Mouse (Mus musculus) stomach, embryonic 16.5 days (tissue): Measurements from ENCODE around the gene Tfrc. TPM values are rescaled to one million over a fixed set of nuclear protein-coding genes. Genes with fewer than 3 reads are reported as not detected.

Experiments used
- ATAC-seq: fragments of 200-750 bp; cut with Nextera tagmentation; 2 replicates; pipeline ENCODE4 v1.8.0; 2017; ENCODE audit warnings: moderate number of reproducible peaks, moderate TSS enrichment; ENCODE audit not compliant: insufficient read depth, low FRiP score
- H3K27ac ChIP-seq: fragments of 300-500 bp; sonication (generic); 2 replicates; pipeline ENCODE4 v1.5.1; 2014; ENCODE audit warnings: low read length
- H3K27me3 ChIP-seq: fragments of 300-500 bp; sonication (generic); 2 replicates; pipeline ENCODE4 v1.6.1; 2014; ENCODE audit warnings: low read length, control low read depth, mixed read lengths; ENCODE audit not compliant: control insufficient read depth, insufficient read depth
- H3K36me3 ChIP-seq: fragments of 300-500 bp; sonication (generic); 2 replicates; pipeline ENCODE4 v1.6.1; 2014; ENCODE audit warnings: low read length; ENCODE audit not compliant: control insufficient read depth, insufficient read depth
- H3K4me1 ChIP-seq: fragments of 300-500 bp; sonication (generic); 2 replicates; pipeline ENCODE4 v1.6.1; 2014; ENCODE audit warnings: low read length, control low read depth, mixed read lengths; ENCODE audit not compliant: control insufficient read depth, insufficient read depth
- H3K4me2 ChIP-seq: fragments of 300-500 bp; sonication (generic); 2 replicates; pipeline ENCODE4 v1.6.1; 2014; ENCODE audit warnings: low read depth, low read length, mixed read lengths
- H3K4me3 ChIP-seq: fragments of 300-500 bp; sonication (generic); replicated peaks from 2 replicates; pipeline ENCODE4 v1.5.1; 2014; ENCODE audit warnings: mild to moderate bottlenecking, low read length
- H3K9ac ChIP-seq: fragments of 300-500 bp; sonication (generic); 2 replicates; pipeline ENCODE4 v1.6.1; 2014; ENCODE audit warnings: low read length
- H3K9me3 ChIP-seq: fragments of 300-500 bp; sonication (generic); replicated peaks from 2 replicates; pipeline ENCODE4 v1.6.1; 2016; ENCODE audit warnings: low read length, control low read depth; ENCODE audit not compliant: control insufficient read depth
- WGBS: fragments of 180-500 bp; shearing (Covaris S2); extraction: QIAGEN DNeasy Blood & Tissue Kit; methylation state at CpG from one replicate; pipeline ENCODE4 v1.1.7; 2014; 5-methylcytosine and 5-hydroxymethylcytosine counted together
- polyA plus RNA-seq: library from polyadenylated mRNA; unstranded; fragments of >200 nt; fragmentation: Nextera tagmentation; extraction: Ambion mirVana; gene quantifications from 2 replicates; pipeline ENCODE4 v1.2.1, GENCODE M21; 2015

Tfrc gene
- polyA plus RNA-seq, 1 experiment from 2014 or later, result 68.3 TPM

- H3K36me3 ChIP-seq, result peaks cover 8% of the 10 kb centered on the region; the same call in 1 of the 2 replicates
- no peak overlapping the region for H3K4me3 ChIP-seq
- no peaks in the 10 kb centered on the region for H3K9me3 ChIP-seq
- no peaks in the 10 kb centered on the region for H3K27me3 ChIP-seq
- no peak overlapping the region for H3K4me2 ChIP-seq
- 69% methylated on average over 4 of the region's 4 CpGs for WGBS
- H3K9ac ChIP-seq, result no peak overlapping the region
- H3K27ac ChIP-seq, result no peak overlapping the region
- H3K4me1 ChIP-seq, result peaks cover 40% of the 10 kb centered on the region
- ATAC-seq, result no peak
These were observed 59.8 kb downstream of the Tfrc start for GRCm38 (mm10) chr16:32668472-32668871.

DNA sequence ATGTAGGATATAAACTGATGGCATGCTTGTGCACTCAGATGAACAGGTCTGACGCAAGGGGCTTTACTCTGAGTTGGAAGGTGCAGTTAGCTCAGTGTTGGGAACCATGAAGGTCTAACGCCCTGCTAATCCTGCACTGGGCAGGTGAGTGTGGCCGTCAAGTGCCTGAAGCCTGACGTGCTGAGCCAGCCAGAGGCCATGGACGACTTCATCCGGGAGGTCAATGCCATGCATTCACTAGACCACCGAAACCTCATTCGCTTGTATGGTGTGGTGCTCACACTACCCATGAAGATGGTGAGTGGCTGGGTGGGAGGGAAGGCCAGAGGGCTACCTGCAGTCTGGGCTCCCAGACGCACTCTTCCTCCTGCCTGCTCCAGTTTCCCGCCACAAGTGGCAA, 60.5 kb downstream of the Tfrc start:
- no peak overlapping the region for H3K4me2 ChIP-seq
- H3K36me3 ChIP-seq, result peaks cover 8% of the 10 kb centered on the region; the same call in 1 of the 2 replicates
- H3K27me3 ChIP-seq, result no peaks in the 10 kb centered on the region
- H3K27ac ChIP-seq, result no peak overlapping the region
- 89% methylated on average over 10 of the region's 10 CpGs for WGBS
- H3K9ac ChIP-seq, result no peak overlapping the region
- H3K4me1 ChIP-seq, result peaks cover 40% of the 10 kb centered on the region
- no peaks in the 10 kb centered on the region for H3K9me3 ChIP-seq
- no peak for ATAC-seq
- H3K4me3 ChIP-seq, result no peak overlapping the region

DNA sequence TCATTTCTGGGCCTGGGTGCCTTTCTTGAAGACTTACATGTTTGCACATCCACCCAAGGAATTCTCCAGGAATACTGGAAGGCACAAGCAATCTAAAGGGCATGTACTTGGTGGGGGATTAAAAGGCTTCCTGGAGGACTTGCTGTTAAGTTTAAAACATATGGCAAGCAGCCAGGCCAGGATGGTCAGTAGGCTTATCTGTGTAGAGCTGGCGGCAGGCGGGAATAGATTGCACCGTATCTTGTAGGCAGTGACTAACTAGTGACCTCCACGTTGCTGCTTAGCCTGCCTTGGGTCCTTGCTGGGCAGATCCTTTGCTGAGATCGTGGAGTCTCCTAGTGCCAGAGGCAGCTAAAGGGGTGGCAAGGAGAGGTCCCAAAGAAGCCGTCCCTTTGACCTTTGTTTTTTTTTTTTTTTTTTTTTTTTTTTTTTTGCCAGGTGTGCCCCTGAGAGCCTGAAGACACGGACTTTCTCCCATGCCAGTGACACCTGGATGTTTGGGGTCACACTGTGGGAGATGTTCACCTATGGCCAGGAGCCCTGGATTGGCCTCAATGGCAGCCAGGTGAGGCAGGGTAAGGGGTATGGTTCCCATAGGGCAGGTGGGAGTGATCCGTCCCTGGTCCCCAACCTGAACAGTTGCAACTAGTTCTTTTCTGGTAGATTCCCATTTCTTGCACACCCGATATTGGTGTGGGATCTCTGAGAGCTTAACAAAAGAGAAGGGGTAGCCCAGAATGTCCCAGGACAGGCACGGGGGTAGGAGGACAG, 61.8 kb downstream of the Tfrc start:
- Histone ChIP-seq H3K4me3 (no peak overlapping the region), H3K27ac (0 out of 2 replicates have a peak overlapping the region, but pooled peaks have one; percentile 8), H3K36me3 (peaks cover 9% of the 10 kb centered on the region), H3K4me1 (peaks cover 42% of the 10 kb centered on the region), H3K27me3 (no peaks in the 10 kb centered on the region), H3K4me2 (no peak overlapping the region), H3K9ac (no peak overlapping the region), H3K9me3 (no peaks in the 10 kb centered on the region)
- no peak for ATAC-seq
- 77% methylated on average over 10 of the region's 10 CpGs for WGBS

DNA sequence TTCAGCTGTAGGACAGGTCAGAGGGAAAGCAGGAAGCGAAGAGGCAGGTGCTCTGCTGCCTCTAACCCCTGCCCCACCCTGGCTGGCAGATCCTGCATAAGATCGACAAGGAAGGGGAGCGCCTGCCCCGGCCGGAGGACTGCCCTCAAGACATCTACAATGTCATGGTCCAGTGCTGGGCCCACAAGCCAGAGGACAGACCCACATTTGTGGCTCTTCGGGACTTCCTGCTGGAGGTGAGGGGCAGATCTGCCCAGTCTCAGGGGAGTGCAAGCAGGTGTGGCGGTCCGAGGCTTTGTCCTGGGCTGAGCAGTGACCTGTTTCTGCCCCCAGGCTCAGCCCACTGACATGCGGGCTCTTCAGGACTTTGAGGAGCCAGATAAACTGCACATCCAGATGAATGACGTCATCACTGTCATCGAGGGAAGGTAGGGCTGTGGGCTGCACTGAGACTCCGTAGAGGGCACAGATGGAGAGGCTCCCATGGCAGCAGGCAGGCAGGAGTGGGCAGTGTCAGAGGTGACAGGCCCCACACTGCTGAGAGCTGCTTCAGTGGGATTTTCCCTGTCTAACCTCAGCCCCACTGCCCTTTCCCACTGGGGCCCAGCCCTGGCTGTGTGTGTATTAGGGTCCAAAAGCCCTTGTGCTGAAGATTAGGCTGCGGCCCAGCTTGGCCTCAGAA, 62.6 kb downstream of the Tfrc start:
- ATAC-seq, result no peak
- Histone ChIP-seq H3K9me3 (no peaks in the 10 kb centered on the region), H3K4me1 (peaks cover 37% of the 10 kb centered on the region), H3K36me3 (peaks cover 17% of the 10 kb centered on the region), H3K4me2 (no peak overlapping the region), H3K4me3 (no peak overlapping the region), H3K27me3 (no peaks in the 10 kb centered on the region), H3K27ac (no peak overlapping the region), H3K9ac (no peak overlapping the region)
- WGBS, result 85% methylated on average over 13 of the region's 13 CpGs

DNA sequence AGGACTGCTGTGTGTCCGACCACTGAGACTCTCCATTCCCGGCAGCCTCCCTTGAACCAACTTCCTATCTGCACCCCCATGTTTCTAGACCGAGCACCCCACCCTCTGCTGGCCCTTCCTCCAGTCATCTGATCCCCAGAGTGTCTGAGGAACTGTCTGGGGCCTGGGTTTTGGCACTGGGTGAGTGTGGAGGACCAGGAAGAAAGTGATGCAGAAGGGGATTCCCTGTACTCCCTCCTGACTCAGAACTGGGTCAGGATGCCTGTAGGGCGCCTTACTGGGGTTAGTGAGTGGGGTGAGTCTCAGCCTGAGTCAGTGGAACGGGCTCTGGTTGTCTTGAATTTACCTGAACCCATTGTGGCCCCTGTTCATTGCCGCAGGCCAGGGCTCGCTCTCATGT, 63.5 kb downstream of the Tfrc start:
- H3K9me3 ChIP-seq, result no peaks in the 10 kb centered on the region
- H3K27ac ChIP-seq, result no peak overlapping the region; the same call in 1 of the 2 replicates
- no peak overlapping the region for H3K4me3 ChIP-seq
- whole genome bisulfite sequencing, result 79% methylated on average over 7 of the region's 7 CpGs
- H3K27me3 ChIP-seq, result no peaks in the 10 kb centered on the region
- H3K4me1 ChIP-seq, result peaks cover 34% of the 10 kb centered on the region
- ATAC-seq, result no peak
- no peak overlapping the region for H3K4me2 ChIP-seq
- H3K36me3 ChIP-seq, result peaks cover 21% of the 10 kb centered on the region
- no peak overlapping the region for H3K9ac ChIP-seq

DNA sequence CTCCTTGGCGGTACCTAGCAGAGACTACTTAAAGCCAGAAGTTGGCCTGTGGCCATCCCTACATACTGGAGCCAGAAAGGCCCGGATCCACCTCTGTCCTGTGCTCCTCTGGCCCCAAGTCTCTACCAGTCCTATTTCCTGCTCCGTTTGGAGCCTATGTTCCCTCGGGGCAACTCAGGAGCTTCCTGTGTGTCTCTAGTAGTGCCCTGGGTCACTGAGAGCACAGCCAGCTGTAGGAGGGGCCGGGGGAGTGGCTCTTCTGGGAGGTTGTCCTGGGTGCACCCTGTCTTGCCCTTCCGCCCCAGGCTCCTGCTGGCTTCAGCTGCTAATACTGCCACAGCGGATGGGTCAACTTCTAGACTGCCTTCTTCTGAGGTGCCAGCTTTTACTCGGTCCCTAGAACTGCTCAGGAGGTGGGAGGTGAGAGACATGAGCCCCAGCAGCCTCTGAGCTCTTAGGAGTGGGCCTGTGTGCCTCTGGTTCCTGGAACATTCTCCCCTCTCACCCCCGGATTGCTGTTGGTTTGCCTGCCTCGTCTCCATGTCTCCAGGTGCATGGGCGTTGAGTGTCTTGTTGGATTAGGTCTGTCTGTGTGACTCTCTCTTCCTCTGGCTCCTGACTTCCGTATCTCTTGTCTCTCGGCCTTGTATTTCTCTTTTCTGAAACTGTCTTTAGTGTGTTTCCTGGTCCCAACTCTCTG, 64.3 kb downstream of the Tfrc start:
- Histone ChIP-seq H3K9me3 (no peaks in the 10 kb centered on the region), H3K9ac (peak overlapping the region; percentile 48), H3K4me3 (no peak overlapping the region), H3K27me3 (no peaks in the 10 kb centered on the region), H3K4me2 (no peak overlapping the region), H3K4me1 (peaks cover 29% of the 10 kb centered on the region), H3K27ac (no peak overlapping the region; the same call in none of the 2 replicates), H3K36me3 (peaks cover 21% of the 10 kb centered on the region)
- ATAC-seq, result peak; percentile 23; the same call in 1 of the 2 replicates
- 74% methylated on average over 13 of the region's 13 CpGs for WGBS

DNA sequence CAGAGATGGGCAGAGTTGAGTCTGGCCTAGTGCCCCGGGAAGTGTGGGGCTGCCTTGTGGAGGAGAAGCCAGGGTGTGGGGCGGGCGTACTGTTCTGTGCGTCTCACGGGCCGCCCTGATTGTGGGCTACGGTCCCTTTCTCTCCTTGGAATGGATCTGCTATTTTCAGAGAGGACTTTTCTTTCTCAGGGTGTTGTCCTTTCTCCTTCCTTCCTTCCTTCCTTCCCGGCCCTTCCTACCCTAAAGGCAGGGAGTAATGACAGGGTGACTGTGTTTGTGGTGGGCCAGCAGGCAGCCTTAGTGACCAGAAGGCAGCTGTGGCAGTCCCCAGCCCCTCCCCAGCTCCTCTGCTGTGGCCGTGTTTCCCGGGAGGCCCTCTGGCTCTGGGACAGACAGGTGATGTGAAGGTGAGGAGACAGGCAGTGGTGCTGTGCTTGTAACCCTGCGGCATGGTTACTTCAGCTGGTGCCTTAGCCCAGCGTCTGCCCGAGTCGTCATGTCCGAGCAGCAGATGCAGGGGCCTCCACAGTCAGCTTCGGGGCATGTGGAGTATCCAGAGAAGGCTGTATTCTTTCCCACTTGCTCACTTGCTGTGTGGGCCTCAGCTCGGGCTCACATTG, 65.5 kb downstream of the Tfrc start:
- no peaks in the 10 kb centered on the region for H3K9me3 ChIP-seq
- H3K4me1 ChIP-seq, result peaks cover 29% of the 10 kb centered on the region
- H3K36me3 ChIP-seq, result peaks cover 21% of the 10 kb centered on the region
- WGBS, result 84% methylated on average over 17 of the region's 17 CpGs
- H3K27me3 ChIP-seq, result no peaks in the 10 kb centered on the region
- H3K27ac ChIP-seq, result peak overlapping the region; percentile 34
- H3K4me2 ChIP-seq, result peak overlapping the region; percentile 11; the same call in 1 of the 2 replicates
- no peak for ATAC-seq
- 0 out of 2 replicates have a peak overlapping the region, but pooled peaks have one; percentile 12 for H3K9ac ChIP-seq
- no peak overlapping the region for H3K4me3 ChIP-seq

- peaks cover 21% of the 10 kb centered on the region for H3K36me3 ChIP-seq
- H3K4me2 ChIP-seq, result no peak overlapping the region
- peak; percentile 55 for ATAC-seq
- WGBS, result 79% methylated on average over 10 of the region's 10 CpGs
- H3K27ac ChIP-seq, result peak overlapping the region; percentile 92
- H3K27me3 ChIP-seq, result no peaks in the 10 kb centered on the region
- H3K9ac ChIP-seq, result no peak overlapping the region
- no peak overlapping the region for H3K4me3 ChIP-seq
- H3K4me1 ChIP-seq, result peaks cover 27% of the 10 kb centered on the region
- no peaks in the 10 kb centered on the region for H3K9me3 ChIP-seq
These were observed 68.5 kb downstream of the Tfrc start for GRCm38 (mm10) chr16:32677040-32677700.
